Mouse (Mus musculus): Measurements from ENCODE around the gene Fam184b.

The Fam184b gene

GRCm38 (mm10) chr5:45514599-45514998, 124.8 kb downstream of the Fam184b start:
- no peak for DNase-seq (ENCODE audit: low spot score)

GRCm38 (mm10) chr5:45513511-45513910, 125.9 kb downstream of the Fam184b start:
- no peak for DNase-seq (ENCODE audit: low spot score)

GRCm38 (mm10) chr5:45512908-45513307, 126.5 kb downstream of the Fam184b start:
- no peak for DNase-seq (ENCODE audit: low spot score)

- DNase-seq (ENCODE audit: low spot score), result no peak
Observed at GRCm38 (mm10) chr5:45510071-45510470, 129.3 kb downstream of the Fam184b start.

GRCm38 (mm10) chr5:45497564-45497963, 141.8 kb downstream of the Fam184b start:
- no peak for DNase-seq (ENCODE audit: low spot score)

- no peak for DNase-seq (ENCODE audit: low spot score)
Observed at GRCm38 (mm10) chr5:45496930-45497550, 142.4 kb downstream of the Fam184b start.

- DNase-seq (ENCODE audit: low spot score), result no peak
Observed at GRCm38 (mm10) chr5:45496479-45496878, 142.9 kb downstream of the Fam184b start.

- no peak for DNase-seq (ENCODE audit: low spot score)
Observed at GRCm38 (mm10) chr5:45496042-45496441, 143.4 kb downstream of the Fam184b start.

GRCm38 (mm10) chr5:45495429-45495975, 143.9 kb downstream of the Fam184b start:
- DNase-seq (ENCODE audit: low spot score), result no peak

GRCm38 (mm10) chr5:45494093-45494755, 145.2 kb downstream of the Fam184b start:
- DNase-seq (ENCODE audit: low spot score), result no peak

- peak; percentile 100 for DNase-seq (ENCODE audit: low spot score)
Observed at GRCm38 (mm10) chr5:45493191-45494092, 146.0 kb downstream of the Fam184b start, which contains the start of gene Lap3. Gene Lap3, plus strand, starts transcription at chr5:45493374.

- DNase-seq (ENCODE audit: low spot score), result no peak
Observed at GRCm38 (mm10) chr5:45491776-45492175, 147.6 kb downstream of the Fam184b start.

- DNase-seq (ENCODE audit: low spot score), result no peak
Observed at GRCm38 (mm10) chr5:45483654-45484053, 155.8 kb downstream of the Fam184b start.

- DNase-seq (ENCODE audit: low spot score), result no peak
Observed at GRCm38 (mm10) chr5:45482607-45483006, 156.8 kb downstream of the Fam184b start.

GRCm38 (mm10) chr5:45481125-45481524, 158.3 kb downstream of the Fam184b start:
- DNase-seq (ENCODE audit: low spot score), result no peak

GRCm38 (mm10) chr5:45480066-45480465, 159.3 kb downstream of the Fam184b start:
- DNase-seq (ENCODE audit: low spot score), result no peak

Measured in urinary bladder, postnatal 25 days (tissue).